ENCODE assay signal across 9 mouse cellular contexts in the genomic region with DNA sequence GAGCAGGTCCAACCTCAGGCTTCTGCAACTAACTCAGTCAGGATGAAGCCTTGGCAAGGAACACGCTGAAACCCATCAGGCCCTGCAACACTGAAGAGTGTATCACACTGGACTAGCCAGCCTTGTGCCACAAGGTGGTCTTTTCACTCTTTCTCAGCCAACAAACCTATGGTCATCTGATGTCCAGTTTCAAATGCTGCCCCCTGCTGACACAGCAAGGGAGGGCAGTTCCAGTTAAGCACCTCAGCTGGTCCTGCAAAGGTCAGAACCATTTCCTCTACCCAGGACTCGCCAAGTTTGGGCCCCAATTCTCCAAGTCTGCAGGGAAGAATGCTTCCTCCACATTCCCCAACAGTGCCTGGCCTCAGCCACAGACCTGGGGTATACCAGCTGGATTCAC. TPM values are rescaled to one million over a fixed set of nuclear protein-coding genes. Genes with fewer than 3 reads are reported as not detected.
DNase-seq lines count a peak whose midpoint lies in the region; ATAC-seq and TF ChIP-seq lines count a peak whose summit lies in the region.
"Had no signal": no experiment of that assay in that cellular context is flagged by ENCODE, and none has a peak within 500 bp of the region (broad histone marks: within the 10 kb centered on the region; RNA-seq: fewer than 3 reads in every experiment).

No protein-coding gene starts in this region.

- no peaks in the 10 kb centered on the region for H3K27me3 ChIP-seq in erythroblast, embryonic 14.5 days (ENCODE audit: control insufficient read depth)
- H3K27me3 ChIP-seq in embryonic facial prominence, embryonic 14.5 days (replicated peaks; ENCODE audit: control insufficient read depth, insufficient read depth, low read length) = no peaks in the 10 kb centered on the region
- H3K27me3 ChIP-seq in liver, embryonic 14.5 days (ENCODE audit: control insufficient read depth, insufficient read depth, low read length) = no peaks in the 10 kb centered on the region
- H3K27me3 ChIP-seq in neural tube, embryonic 13.5 days = no peaks in the 10 kb centered on the region
- H3K27me3 ChIP-seq: CH12.LX had no signal

- no peak overlapping the region for H3K27ac ChIP-seq in embryonic facial prominence, embryonic 14.5 days (replicated peaks; ENCODE audit: low read depth, low read length)
- peak overlapping the region; percentile 24; the same call in 1 of the 2 replicates for H3K27ac ChIP-seq in liver, embryonic 14.5 days
- no peak overlapping the region for H3K27ac ChIP-seq in neural tube, embryonic 13.5 days (replicated peaks)

- peak; percentile 65 for DNase-seq in MN1 (ENCODE audit: low spot score)
- peak; percentile 11 for DNase-seq in embryonic facial prominence, embryonic 14.5 days (ENCODE audit: low spot score)
- peak; percentile 30 for DNase-seq in induced T-regulatory cell, adult 2 months (ENCODE audit: low read depth)
- no peak for DNase-seq in liver, embryonic 14.5 days (ENCODE audit: low read depth in 3 of 3, low spot score in 3 of 3)
- no peak for DNase-seq in right cerebral cortex, adult 2 months (ENCODE audit: low spot score in 2 of 2)

- H3K4me2 ChIP-seq in embryonic facial prominence, embryonic 14.5 days (ENCODE audit: low read depth, low read length) = peak overlapping the region; percentile 76
- peak overlapping the region; percentile 99 for H3K4me2 ChIP-seq in liver, embryonic 14.5 days (ENCODE audit: low read depth)
- H3K4me2 ChIP-seq in neural tube, embryonic 13.5 days = peak overlapping the region; percentile 87

- no peak for TF ChIP-seq EP300 in liver, embryonic 14.5 days (IDR thresholded peaks at IDR 0.05; ENCODE audit: low read depth)

- H3K4me3 ChIP-seq in erythroblast, embryonic 14.5 days (replicated peaks) = peak overlapping the region; percentile 92
- H3K4me3 ChIP-seq in embryonic facial prominence, embryonic 14.5 days (ENCODE audit: low read depth, low read length) = peak overlapping the region; percentile 97; the same call in 1 of the 2 replicates
- H3K4me3 ChIP-seq in liver, embryonic 14.5 days (ENCODE audit: insufficient read depth in 1 of 2, low read depth in 2 of 2, low read length in 2 of 2) = no peak overlapping the region
- H3K4me3 ChIP-seq in neural tube, embryonic 13.5 days = peak overlapping the region; percentile 97

- TF ChIP-seq CTCF in liver, embryonic 14.5 days (IDR thresholded peaks at IDR 0.05; ENCODE audit: low read depth) = peak; percentile 86

- H3K4me1 ChIP-seq in erythroblast, embryonic 14.5 days (ENCODE audit: control insufficient read depth) = peaks cover 95% of the 10 kb centered on the region
- peaks cover 22% of the 10 kb centered on the region for H3K4me1 ChIP-seq in embryonic facial prominence, embryonic 14.5 days (ENCODE audit: control insufficient read depth, insufficient read depth, low read length)
- H3K4me1 ChIP-seq in liver, embryonic 14.5 days (replicated peaks; ENCODE audit: control insufficient read depth in 2 of 2, insufficient read depth in 2 of 2, low read length in 1 of 2) = peaks cover 30 to 39% of the 10 kb centered on the region in 2 experiments
- peaks cover 45% of the 10 kb centered on the region for H3K4me1 ChIP-seq in neural tube, embryonic 13.5 days (replicated peaks)

- H3K9ac ChIP-seq in embryonic facial prominence, embryonic 14.5 days (ENCODE audit: low read depth, low read length) = 0 out of 2 replicates have a peak overlapping the region, but pooled peaks have one; percentile 91
- no peak overlapping the region; the same call in 1 of the 2 replicates for H3K9ac ChIP-seq in liver, embryonic 14.5 days (replicated peaks)
- H3K9ac ChIP-seq in neural tube, embryonic 13.5 days = peak overlapping the region; percentile 98

- peaks cover 61% of the 10 kb centered on the region for H3K36me3 ChIP-seq in erythroblast, embryonic 14.5 days (ENCODE audit: control insufficient read depth)
- H3K36me3 ChIP-seq in embryonic facial prominence, embryonic 14.5 days (ENCODE audit: control insufficient read depth, insufficient read depth, low read length) = peaks cover 44% of the 10 kb centered on the region
- H3K36me3 ChIP-seq in liver, embryonic 14.5 days (replicated peaks; ENCODE audit: control insufficient read depth, insufficient read depth, low read depth) = peaks cover 22% of the 10 kb centered on the region
- H3K36me3 ChIP-seq in neural tube, embryonic 13.5 days = peaks cover 50% of the 10 kb centered on the region

- no peak for ATAC-seq in erythroblast, adult 5-6 weeks (replicated peaks; ENCODE audit: low FRiP score, poor library complexity, severe bottlenecking)
- no peak for ATAC-seq in embryonic facial prominence, embryonic 14.5 days (ENCODE audit: low read depth)
- no peak for ATAC-seq in liver, embryonic 14.5 days (ENCODE audit: insufficient read depth)
- no peak for ATAC-seq in neural tube, embryonic 13.5 days (ENCODE audit: low read depth)

- WGBS in embryonic facial prominence, embryonic 14.5 days = 36% methylated on average over 2 of the region's 2 CpGs
- WGBS in liver, embryonic 14.5 days (ENCODE audit: insufficient replicate concordance) = 55% methylated on average over 2 of the region's 2 CpGs
- 44% methylated on average over 2 of the region's 2 CpGs for WGBS in neural tube, embryonic 13.5 days

- no peaks in the 10 kb centered on the region for H3K9me3 ChIP-seq in erythroblast, embryonic 14.5 days (ENCODE audit: control insufficient read depth, low read length)
- H3K9me3 ChIP-seq in embryonic facial prominence, embryonic 14.5 days (ENCODE audit: control insufficient read depth, low read length) = no peaks in the 10 kb centered on the region
- no peaks in the 10 kb centered on the region for H3K9me3 ChIP-seq in liver, embryonic 14.5 days (ENCODE audit: control insufficient read depth, low read length)
- no peaks in the 10 kb centered on the region for H3K9me3 ChIP-seq in neural tube, embryonic 13.5 days

RNA-seq across cellular contexts. Expression of a gene that starts 8.5 kb away (rescaled TPM):
- polyA plus RNA-seq in erythroblast, embryonic 14.5 days (2012) = 20.2 and 23.6 TPM in 2 replicates
- total RNA-seq in erythroblast, adult 5-6 weeks (2015; ENCODE audit: low replicate concordance) = 31.3 and 33.0 TPM in 2 replicates
- total RNA-seq in erythroblast, adult 5-6 weeks (2017; ENCODE audit: low replicate concordance) = 9.9 and 30.5 TPM in 2 replicates
- polyA plus RNA-seq in embryonic facial prominence, embryonic 14.5 days (2014; fragmentation: Nextera tagmentation; extraction: Ambion mirVana) = 50.1 and 56.9 TPM in 2 replicates
- 26.5 and 31.7 TPM in 2 replicates for polyA plus RNA-seq in liver, embryonic 14.5 days (2012; rRNA removed)
- polyA plus RNA-seq in liver, embryonic 14.5 days (2014; fragmentation: Nextera tagmentation; extraction: Ambion mirVana) = 25.3 and 33.1 TPM in 2 replicates
- polyA plus RNA-seq in neural tube, embryonic 13.5 days (2015; fragmentation: Nextera tagmentation; extraction: Ambion mirVana) = 84.2 and 92.9 TPM in 2 replicates

RNA-seq across cellular contexts. Expression of a gene that starts 16.1 kb away (rescaled TPM):
- polyA plus RNA-seq in erythroblast, embryonic 14.5 days (2012) = 0.03 TPM in 1 of 2 replicates, not detected in the other
- not detected in 2 replicates for total RNA-seq in erythroblast, adult 5-6 weeks (2015; ENCODE audit: low replicate concordance)
- not detected in 2 replicates for total RNA-seq in erythroblast, adult 5-6 weeks (2017; ENCODE audit: low replicate concordance)
- 0.04 TPM in 1 of 2 replicates, not detected in the other for polyA plus RNA-seq in embryonic facial prominence, embryonic 14.5 days (2014; fragmentation: Nextera tagmentation; extraction: Ambion mirVana)
- polyA plus RNA-seq in liver, embryonic 14.5 days (2012; rRNA removed) = 6.6 and 7.6 TPM in 2 replicates
- 8.6 and 8.9 TPM in 2 replicates for polyA plus RNA-seq in liver, embryonic 14.5 days (2014; fragmentation: Nextera tagmentation; extraction: Ambion mirVana)
- 0.06 and 0.07 TPM in 2 replicates for polyA plus RNA-seq in neural tube, embryonic 13.5 days (2015; fragmentation: Nextera tagmentation; extraction: Ambion mirVana)
- total RNA-seq: CH12.LX had no signal

Comparison
In these comparisons a context has a peak if more than half of its experiments do, and no peak if none do; other contexts are left out.
1. H3K4me3 ChIP-seq: peak in erythroblast, embryonic 14.5 days (single experiment), embryonic facial prominence, embryonic 14.5 days (single experiment) and neural tube, embryonic 13.5 days (single experiment); none in liver, embryonic 14.5 days (0 of 2).
2. DNase-seq: peak in MN1 (single experiment), embryonic facial prominence, embryonic 14.5 days (single experiment) and induced T-regulatory cell, adult 2 months (single experiment); none in liver, embryonic 14.5 days (0 of 3) and right cerebral cortex, adult 2 months (0 of 2).
3. Peak in every context shown above with its lines, with median percentiles within 50 percentile points of each other: H3K4me2 ChIP-seq.